Mouse (Mus musculus): Measurements from ENCODE around the gene Mup22.
"Not testable (repeated sequence)": the region's sequence is repeated elsewhere in the genome, so short reads cannot be mapped to it uniquely, and the experiment has no call there.

Gene Mup22

DNA sequence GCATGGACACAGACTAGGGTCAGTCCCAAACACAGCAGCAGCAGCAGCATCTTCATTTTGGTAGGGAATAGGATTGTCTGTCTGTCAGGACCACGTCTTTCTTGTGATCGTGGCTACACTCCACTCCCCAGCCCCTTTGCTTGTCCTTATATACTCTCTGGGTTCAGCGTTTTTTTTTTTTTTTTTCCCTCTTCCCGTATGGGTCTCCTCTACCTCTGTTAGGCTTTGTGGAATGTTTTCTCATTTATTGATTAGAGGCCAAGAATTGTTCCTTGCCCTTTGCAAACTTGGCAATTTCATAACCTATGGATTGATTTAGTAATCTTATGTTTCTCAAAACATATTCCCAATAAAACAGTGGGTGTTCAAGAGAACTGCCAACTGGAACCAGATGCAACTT, at the start of gene Mup22:
TSS of gene Mup22 (minus strand) at position 101 of the 400 bp plus-strand sequence.
- not testable (repeated sequence) for DNase-seq (ENCODE audit: low spot score)

DNA sequence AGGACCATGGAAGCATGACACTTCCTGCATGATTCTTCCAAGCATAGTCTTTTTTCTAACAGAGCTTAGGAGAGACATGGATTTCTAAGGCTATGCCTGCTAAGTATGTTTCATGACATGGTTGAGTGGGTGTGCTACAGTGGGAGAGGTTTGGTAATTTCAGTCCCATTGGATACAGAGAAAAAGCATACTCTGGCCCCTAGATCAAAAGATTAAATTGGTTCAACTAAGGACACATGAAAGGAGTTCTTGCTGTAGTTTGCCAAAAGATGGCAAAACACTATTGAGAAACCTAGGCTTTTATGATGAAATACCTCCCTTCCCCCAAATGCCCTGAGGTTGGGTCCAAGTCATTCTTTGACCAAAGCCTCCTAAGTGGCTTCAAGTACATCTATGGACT, 19.6 kb upstream of the Mup22 start:
- DNase-seq (ENCODE audit: low spot score), result not testable (repeated sequence)
